Mouse (Mus musculus): ENCODE measurements around the gene Hoxa3.
A peak's percentile ranks its signal among the peaks of the same experiment; 100 is the strongest.

Gene Hoxa3

GRCm38 (mm10) chr6:52231885-52232567 is 18.9 kb upstream of the Hoxa3 start:
- DNase-seq (ENCODE audit: low spot score) = no peak

- no peak for DNase-seq (ENCODE audit: low spot score)
These were observed 17.5 kb upstream of the Hoxa3 start, which contains the start of gene Hoxa9 for GRCm38 (mm10) chr6:52230516-52231165. Hoxa9 (minus strand) TSS chr6:52231089.

DNA sequence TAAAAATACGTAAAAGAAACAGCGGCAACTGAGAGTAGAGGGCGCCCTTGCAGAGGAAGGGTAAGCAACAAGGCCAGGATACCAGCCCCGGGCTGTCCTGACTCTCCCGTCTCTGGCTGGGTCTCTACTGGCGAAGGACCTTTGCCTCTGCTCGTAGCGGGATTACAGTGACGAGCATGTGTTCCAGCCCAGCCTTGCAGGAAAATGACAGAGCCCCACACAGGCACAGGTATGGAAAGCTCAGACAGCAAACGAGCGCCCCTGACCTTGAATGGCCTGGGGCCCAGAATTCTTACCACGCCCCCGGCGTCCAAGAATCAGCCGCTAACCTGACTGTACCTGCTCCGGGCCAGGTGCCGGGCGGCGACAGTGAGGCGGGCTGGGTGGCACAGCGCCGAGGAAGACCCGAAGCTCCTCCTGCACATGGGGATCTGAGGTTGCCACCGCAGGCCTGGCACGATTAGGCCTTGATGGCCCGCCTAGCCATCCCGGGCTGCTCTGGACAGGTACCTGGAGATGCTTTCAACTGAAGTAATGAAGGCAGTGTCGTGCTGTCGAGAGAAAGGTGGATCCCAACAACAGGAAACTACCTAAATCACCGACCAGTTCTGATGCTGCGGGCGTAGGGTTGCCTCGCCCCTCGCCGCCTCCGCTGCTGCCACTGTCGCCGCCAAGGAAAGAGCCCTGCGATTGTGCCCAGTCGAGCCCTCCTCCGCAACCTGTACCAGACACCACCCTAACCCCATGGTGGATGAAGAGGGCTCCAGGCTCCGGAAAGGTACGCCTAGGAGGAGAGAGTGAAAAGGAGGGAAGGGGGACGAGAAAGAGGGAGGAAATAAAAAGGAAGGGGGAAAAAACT is 16.7 kb upstream of the Hoxa3 start:
- DNase-seq (ENCODE audit: low spot score) = no peak

- DNase-seq (ENCODE audit: low spot score) = no peak
These were observed 15.6 kb upstream of the Hoxa3 start for GRCm38 (mm10) chr6:52228475-52229465.

GRCm38 (mm10) chr6:52227470-52228222 is 14.5 kb upstream of the Hoxa3 start:
- DNase-seq (ENCODE audit: low spot score) = no peak

DNA sequence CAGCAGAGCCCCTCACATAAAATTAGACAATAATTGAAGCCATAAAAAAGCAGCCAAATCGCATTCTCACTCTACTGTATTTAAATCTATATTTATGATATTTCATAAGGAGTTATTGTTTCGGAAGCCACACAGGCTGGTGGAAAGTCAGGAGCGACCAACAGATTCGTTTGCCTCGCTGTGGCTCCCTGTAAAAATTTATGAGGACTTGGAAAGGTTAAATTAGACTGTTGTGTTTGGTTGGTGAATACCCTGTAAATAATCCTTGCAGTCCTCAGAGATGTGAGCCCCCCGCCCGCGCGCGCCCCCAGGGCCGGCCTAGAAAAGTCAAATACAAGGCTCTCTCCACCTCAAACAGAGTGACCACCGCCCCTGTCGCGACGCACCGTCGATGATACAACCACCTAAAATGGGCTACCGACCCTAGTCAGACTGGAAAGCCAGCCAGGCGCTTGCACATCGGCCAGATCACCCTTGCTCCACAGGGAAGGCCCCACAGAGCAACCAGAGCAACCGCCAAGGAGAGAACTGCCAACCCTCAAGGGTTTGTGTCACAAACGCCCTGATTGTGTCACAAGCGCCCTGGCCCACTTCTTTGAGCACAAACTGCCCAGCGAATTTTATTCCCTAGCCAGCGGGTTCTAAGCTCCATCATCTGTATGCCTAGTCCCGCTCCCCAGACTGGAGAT is 13.6 kb upstream of the Hoxa3 start:
- peak; percentile 43 for DNase-seq (ENCODE audit: low spot score)

GRCm38 (mm10) chr6:52225612-52226568 is 12.8 kb upstream of the Hoxa3 start:
- no peak for DNase-seq (ENCODE audit: low spot score)

DNA sequence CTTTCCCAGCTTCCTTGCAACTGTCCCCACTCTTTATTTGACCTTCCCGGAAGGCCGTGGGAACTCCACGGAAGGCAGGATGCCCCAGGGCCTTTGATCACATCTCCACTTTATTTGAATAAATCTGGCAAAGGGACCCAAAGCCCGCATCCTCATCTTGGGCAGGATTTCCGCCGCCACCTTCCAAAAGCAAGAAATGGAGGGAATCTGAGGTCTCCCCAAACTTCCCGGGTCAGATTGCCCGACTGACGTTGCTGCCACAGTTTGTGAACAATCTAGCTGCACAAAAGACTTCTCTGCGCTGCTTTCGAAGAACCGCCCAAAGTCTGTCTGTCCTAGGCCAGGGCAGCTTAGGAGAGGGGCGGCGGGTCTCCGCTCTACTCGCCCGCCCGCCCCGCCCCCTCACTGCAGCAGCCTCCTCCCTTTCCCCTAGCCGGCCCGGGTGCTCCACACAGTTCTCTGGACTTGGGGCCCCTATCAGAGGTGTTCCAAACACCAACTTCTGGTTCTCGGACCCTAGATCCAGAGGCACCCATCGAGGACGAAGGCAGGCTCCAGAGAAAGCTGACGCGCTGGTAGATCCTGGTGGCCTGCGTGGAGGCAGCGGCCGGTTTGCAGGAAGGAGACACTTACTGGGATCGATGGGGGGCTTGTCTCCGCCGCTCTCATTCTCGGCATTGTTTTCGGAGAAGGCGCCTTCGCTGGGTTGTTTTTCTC is 11.9 kb upstream of the Hoxa3 start:
- DNase-seq (ENCODE audit: low spot score) = no peak

- DNase-seq (ENCODE audit: low spot score) = no peak
These were observed 11.0 kb upstream of the Hoxa3 start for GRCm38 (mm10) chr6:52223939-52224760.

- no peak for DNase-seq (ENCODE audit: low spot score)
These were observed 9.6 kb upstream of the Hoxa3 start for GRCm38 (mm10) chr6:52222729-52223128.

- DNase-seq (ENCODE audit: low spot score) = no peak
These were observed 9.0 kb upstream of the Hoxa3 start for GRCm38 (mm10) chr6:52221993-52222685.

DNA sequence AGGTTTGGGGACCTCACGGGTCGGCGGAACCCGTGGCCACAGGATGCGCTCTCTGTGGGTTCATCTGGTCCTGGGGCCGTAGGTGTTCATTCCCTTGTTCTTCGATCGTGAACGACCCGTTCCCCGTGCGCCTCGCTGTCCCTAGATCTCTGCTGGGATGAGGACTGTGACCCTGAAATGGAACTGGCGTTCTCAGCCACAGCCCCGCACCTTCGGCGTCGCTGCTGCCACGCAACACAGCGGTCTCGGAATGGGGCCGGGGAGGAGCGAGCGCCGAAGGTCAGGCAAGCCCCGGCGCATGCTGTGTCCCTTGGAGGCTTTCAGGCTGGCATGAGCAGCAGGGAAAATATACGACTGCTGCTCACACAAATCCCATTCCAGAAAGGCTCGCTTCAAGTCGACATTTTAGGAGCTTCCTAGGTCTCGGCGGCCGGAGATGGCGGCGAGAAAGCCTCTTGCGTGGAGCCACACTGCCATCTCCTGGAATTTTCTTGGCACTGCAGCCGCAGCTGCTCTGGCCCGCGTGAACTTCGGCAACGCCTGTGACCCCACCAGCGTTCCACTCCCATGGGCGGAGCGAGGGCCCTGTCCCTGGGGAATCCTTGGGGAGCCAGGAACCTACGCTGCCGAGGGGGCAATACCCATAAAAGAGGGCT is 8.3 kb upstream of the Hoxa3 start, which contains the start of gene Hoxa7:
TSS of gene Hoxa7 (minus strand) at position 518 of the 656 bp plus-strand sequence.
- DNase-seq (ENCODE audit: low spot score) = peak; percentile 89

DNA sequence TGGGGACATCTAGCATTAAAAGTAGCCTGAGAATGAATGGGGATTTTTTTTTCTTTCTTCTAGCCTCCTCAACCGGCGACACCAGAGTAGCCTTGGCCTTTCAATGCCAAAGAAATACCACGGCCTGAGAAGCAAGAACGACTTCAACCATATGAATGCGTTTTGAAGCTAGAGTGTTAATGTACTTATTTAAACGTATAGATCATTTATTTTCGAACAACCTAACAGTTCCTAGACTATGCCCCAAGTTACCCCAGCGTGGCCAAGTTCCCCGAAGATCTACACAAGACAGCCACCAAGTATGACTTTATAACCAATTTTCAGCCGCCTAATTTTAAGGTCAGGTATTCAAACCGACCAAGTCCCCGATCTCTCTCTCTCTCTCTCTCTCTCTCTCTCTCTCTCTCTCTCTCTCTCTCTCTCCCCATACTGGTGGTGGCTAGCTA is 7.8 kb upstream of the Hoxa3 start:
- DNase-seq (ENCODE audit: low spot score) = no peak

GRCm38 (mm10) chr6:52220003-52220864 is 7.1 kb upstream of the Hoxa3 start:
- no peak for DNase-seq (ENCODE audit: low spot score)
